Mouse (Mus musculus): Measurements from ENCODE around the gene Capn1.

DNA sequence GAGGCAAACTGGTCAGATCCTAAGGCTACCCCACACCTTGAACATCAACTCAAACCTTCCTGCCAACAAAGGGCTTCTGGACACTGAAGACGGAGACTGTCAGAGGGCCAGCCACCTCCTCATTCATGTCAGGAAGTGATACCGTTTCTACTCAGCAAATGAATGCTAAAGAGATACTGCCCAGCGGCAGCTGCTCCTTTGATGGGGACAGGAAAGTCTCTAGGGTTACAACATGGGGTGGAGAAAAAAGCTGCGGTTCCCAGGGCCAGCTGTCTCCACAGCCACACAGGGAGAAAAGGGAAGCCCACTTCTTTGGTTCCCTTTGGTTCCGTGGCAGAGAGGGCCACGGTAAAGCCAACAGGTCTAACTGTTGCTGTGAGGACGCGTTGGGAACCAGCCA is 71.6 kb downstream of the Capn1 start:
- TF ChIP-seq CTCF (IDR thresholded peaks at IDR 0.05; ENCODE audit: low read depth) (no peak), EP300 (IDR thresholded peaks at IDR 0.05; ENCODE audit: low read depth) (no peak)
